ENCODE assay signal across 28 mouse cellular contexts in the genomic region with DNA sequence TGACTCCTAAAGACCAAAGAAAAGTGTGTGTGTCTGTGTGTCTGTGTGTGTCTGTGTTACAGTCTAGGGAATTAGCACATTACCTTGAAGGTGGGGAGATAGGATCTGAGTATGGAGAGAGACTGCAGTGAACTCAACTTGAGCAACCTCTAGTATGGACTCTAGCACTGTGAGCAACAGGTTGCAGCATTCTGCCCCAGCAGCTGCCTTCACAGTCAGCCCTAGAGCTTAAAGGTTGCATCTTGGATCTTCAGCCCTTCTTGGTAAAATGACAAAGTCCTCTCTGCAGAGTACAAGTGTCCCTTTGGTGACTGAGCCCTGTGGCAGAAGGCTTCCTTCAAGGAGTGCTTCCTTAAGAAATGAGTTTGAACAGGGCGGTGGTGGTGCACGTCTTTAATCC.
DNase-seq lines count a peak whose midpoint lies in the region; ATAC-seq and TF ChIP-seq lines count a peak whose summit lies in the region.
"Had no signal": no experiment of that assay in that cellular context is flagged by ENCODE, and none has a peak within 500 bp of the region (broad histone marks: within the 10 kb centered on the region; RNA-seq: fewer than 3 reads in every experiment).

No protein-coding gene starts in this region.

- H3K27ac ChIP-seq in kidney, adult 2 months (ENCODE audit: insufficient read depth, low read depth, low read length) = 0 out of 2 replicates have a peak overlapping the region, but pooled peaks have one; percentile 17
- H3K27ac ChIP-seq in intestine, embryonic 15.5 days = no peak overlapping the region
- no peak overlapping the region for H3K27ac ChIP-seq in intestine, postnatal 0 days (ENCODE audit: low read depth, low read length)
- no peak overlapping the region for H3K27ac ChIP-seq in gastrocnemius, adult 2 months
- H3K27ac ChIP-seq: embryonic facial prominence, embryonic 13.5 days; embryonic facial prominence, embryonic 15.5 days; forebrain, embryonic 10.5 days; forebrain, embryonic 12.5 days had no signal

- peak; percentile 59 for DNase-seq in kidney, adult 2 months
- no peak for DNase-seq in kidney, postnatal 4 days
- DNase-seq in gastrocnemius, adult 2 months = no peak
- no peak for DNase-seq in Muller cell, postnatal 12 days (ENCODE audit: inconsistent ontology term)
- DNase-seq: adrenal gland, adult 2 months; adrenal gland, postnatal 10 days; adrenal gland, postnatal 25 days; B cell, adult 2 months; cerebellum, adult 11 months; cerebellum, adult 18-20 months; cerebellum, adult 8-10 months; cerebellum, adult 9-11 months; cerebellum, postnatal 14 days; cerebellum, postnatal 36 days; embryo, embryonic 11 days had no signal

- no peak for ATAC-seq in erythroblast, adult 5-6 weeks (replicated peaks; ENCODE audit: low FRiP score, poor library complexity, severe bottlenecking)
- ATAC-seq in intestine, embryonic 15.5 days = peak; percentile 59; the same call in 1 of the 2 replicates
- ATAC-seq in intestine, postnatal 0 days = peak; percentile 77
- ATAC-seq: CD4-positive, CD25-positive, alpha-beta regulatory T cell, adult 4 months; forebrain, embryonic 14.5 days; forebrain, embryonic 16.5 days had no signal

- 91% methylated on average over 2 of the region's 2 CpGs for WGBS in kidney, adult 2 months
- WGBS in intestine, embryonic 15.5 days = 91% methylated on average over 2 of the region's 2 CpGs
- 95% methylated on average over 2 of the region's 2 CpGs for WGBS in intestine, postnatal 0 days

- H3K27me3 ChIP-seq in erythroblast, embryonic 14.5 days (ENCODE audit: control insufficient read depth) = no peaks in the 10 kb centered on the region
- no peaks in the 10 kb centered on the region for H3K27me3 ChIP-seq in kidney, adult 2 months (replicated peaks; ENCODE audit: control insufficient read depth, insufficient read depth, low read length)
- no peaks in the 10 kb centered on the region for H3K27me3 ChIP-seq in intestine, embryonic 15.5 days (replicated peaks)
- H3K27me3 ChIP-seq in intestine, postnatal 0 days (replicated peaks; ENCODE audit: control insufficient read depth, insufficient read depth, low read length) = no peaks in the 10 kb centered on the region
- H3K27me3 ChIP-seq: CH12.LX; embryonic facial prominence, embryonic 13.5 days; embryonic facial prominence, embryonic 15.5 days; forebrain, embryonic 12.5 days had no signal

- intact Hi-C loops in gastrocnemius, adult 2 months (cut with DNase I) = no loop called here

- TF ChIP-seq POLR2A in kidney, adult 2 months (IDR thresholded peaks at IDR 0.05; ENCODE audit: low read depth, low read length) = no peak

- no peak overlapping the region for H3K4me2 ChIP-seq in intestine, embryonic 15.5 days (replicated peaks)
- H3K4me2 ChIP-seq in intestine, postnatal 0 days (replicated peaks; ENCODE audit: low read depth) = no peak overlapping the region
- H3K4me2 ChIP-seq: embryonic facial prominence, embryonic 13.5 days; embryonic facial prominence, embryonic 15.5 days; forebrain, embryonic 12.5 days had no signal

- peak overlapping the region; percentile 66 for H3K4me3 ChIP-seq in erythroblast, embryonic 14.5 days (replicated peaks)
- no peak overlapping the region for H3K4me3 ChIP-seq in kidney, adult 2 months (ENCODE audit: insufficient read depth, low read depth, low read length)
- H3K4me3 ChIP-seq in intestine, embryonic 15.5 days (replicated peaks) = no peak overlapping the region
- no peak overlapping the region for H3K4me3 ChIP-seq in intestine, postnatal 0 days (ENCODE audit: low read depth, low read length)
- H3K4me3 ChIP-seq in gastrocnemius, adult 2 months = no peak overlapping the region
- H3K4me3 ChIP-seq: embryonic facial prominence, embryonic 13.5 days; embryonic facial prominence, embryonic 15.5 days; forebrain, embryonic 10.5 days; forebrain, embryonic 12.5 days had no signal

- peaks cover 5% of the 10 kb centered on the region for H3K36me3 ChIP-seq in erythroblast, embryonic 14.5 days (ENCODE audit: control insufficient read depth)
- H3K36me3 ChIP-seq in kidney, adult 2 months (ENCODE audit: control insufficient read depth, insufficient read depth, low read length) = no peaks in the 10 kb centered on the region
- no peaks in the 10 kb centered on the region for H3K36me3 ChIP-seq in intestine, embryonic 15.5 days
- H3K36me3 ChIP-seq in intestine, postnatal 0 days (ENCODE audit: control insufficient read depth, insufficient read depth) = no peaks in the 10 kb centered on the region
- H3K36me3 ChIP-seq: embryonic facial prominence, embryonic 13.5 days; embryonic facial prominence, embryonic 15.5 days; forebrain, embryonic 10.5 days; forebrain, embryonic 12.5 days; G1E had no signal

- H3K9me3 ChIP-seq in erythroblast, embryonic 14.5 days (ENCODE audit: control insufficient read depth, low read length) = no peaks in the 10 kb centered on the region
- H3K9me3 ChIP-seq in intestine, embryonic 15.5 days = no peaks in the 10 kb centered on the region
- no peaks in the 10 kb centered on the region for H3K9me3 ChIP-seq in intestine, postnatal 0 days (ENCODE audit: control insufficient read depth)
- H3K9me3 ChIP-seq: embryonic facial prominence, embryonic 13.5 days; embryonic facial prominence, embryonic 15.5 days; forebrain, embryonic 10.5 days; forebrain, embryonic 12.5 days; G1E had no signal

- no peak for TF ChIP-seq CTCF in kidney, adult 2 months (conservative IDR thresholded peaks at IDR 0.05; ENCODE audit: insufficient read depth, insufficient read length, low read depth, low read length)
- no peak for TF ChIP-seq CTCF in intestine, postnatal 0 days (IDR thresholded peaks at IDR 0.05; ENCODE audit: low read depth)
- no peak for TF ChIP-seq CTCF in gastrocnemius, adult 2 months (IDR thresholded peaks at IDR 0.05)

- peaks cover 33% of the 10 kb centered on the region for H3K4me1 ChIP-seq in erythroblast, embryonic 14.5 days (ENCODE audit: control insufficient read depth)
- H3K4me1 ChIP-seq in kidney, adult 2 months (ENCODE audit: control insufficient read depth, insufficient read depth, low read length) = peaks cover 18% of the 10 kb centered on the region
- H3K4me1 ChIP-seq in intestine, embryonic 15.5 days (replicated peaks) = 0 out of 2 replicates have a peak, but pooled peaks cover 4% of the 10 kb centered on the region
- no peaks in the 10 kb centered on the region for H3K4me1 ChIP-seq in intestine, postnatal 0 days (replicated peaks; ENCODE audit: control insufficient read depth, insufficient read depth, low read length)
- H3K4me1 ChIP-seq: embryonic facial prominence, embryonic 15.5 days; forebrain, embryonic 10.5 days; forebrain, embryonic 12.5 days had no signal

- no peak overlapping the region for H3K9ac ChIP-seq in intestine, embryonic 15.5 days
- H3K9ac ChIP-seq in intestine, postnatal 0 days (ENCODE audit: low read depth, low read length) = no peak overlapping the region
- H3K9ac ChIP-seq: embryonic facial prominence, embryonic 13.5 days; embryonic facial prominence, embryonic 15.5 days; forebrain, embryonic 12.5 days had no signal
